Mouse (Mus musculus) telencephalon, adult 2 months (tissue): ENCODE data around the gene D330020A13Rik.

ENCODE experiments used
- DNase-seq: peaks from one replicate; pipeline ENCODE4 v3.0.0-alpha.2; 2011; ENCODE audit warnings: low read depth, low spot score

Gene D330020A13Rik

GRCm38 (mm10) chr6:120294056-120294784 lies at the start of gene D330020A13Rik, which contains the start of gene B4galnt3:
Gene D330020A13Rik (plus strand): TSS chr6:120294364.
Gene B4galnt3 (minus strand): TSS chr6:120294559.
- no peak for DNase-seq

GRCm38 (mm10) chr6:120246676-120247075 lies 47.5 kb upstream of the D330020A13Rik start:
- DNase-seq, result no peak

GRCm38 (mm10) chr6:120249831-120250230 lies 44.3 kb upstream of the D330020A13Rik start:
- DNase-seq, result no peak

- DNase-seq, result no peak
Measured at GRCm38 (mm10) chr6:120251010-120251409, 43.2 kb upstream of the D330020A13Rik start.

- no peak for DNase-seq
Measured at GRCm38 (mm10) chr6:120252741-120253140, 41.4 kb upstream of the D330020A13Rik start.

GRCm38 (mm10) chr6:120254640-120255039 lies 39.5 kb upstream of the D330020A13Rik start:
- no peak for DNase-seq

- DNase-seq, result no peak
Measured at GRCm38 (mm10) chr6:120255144-120255543, 39.0 kb upstream of the D330020A13Rik start.

GRCm38 (mm10) chr6:120255701-120256100 lies 38.5 kb upstream of the D330020A13Rik start:
- peak; percentile 42 for DNase-seq

GRCm38 (mm10) chr6:120256431-120256935 lies 37.7 kb upstream of the D330020A13Rik start:
- no peak for DNase-seq

- no peak for DNase-seq
Measured at GRCm38 (mm10) chr6:120259481-120259880, 34.7 kb upstream of the D330020A13Rik start.

GRCm38 (mm10) chr6:120262886-120263531 lies 31.2 kb upstream of the D330020A13Rik start:
- DNase-seq, result no peak

- no peak for DNase-seq
Measured at GRCm38 (mm10) chr6:120263608-120264007, 30.6 kb upstream of the D330020A13Rik start.

GRCm38 (mm10) chr6:120264151-120264550 lies 30.0 kb upstream of the D330020A13Rik start:
- DNase-seq, result no peak

- DNase-seq, result no peak
Measured at GRCm38 (mm10) chr6:120274181-120274580, 20.0 kb upstream of the D330020A13Rik start.

- peak; percentile 33 for DNase-seq
Measured at GRCm38 (mm10) chr6:120274887-120275286, 19.3 kb upstream of the D330020A13Rik start.

- no peak for DNase-seq
Measured at GRCm38 (mm10) chr6:120275301-120275700, 18.9 kb upstream of the D330020A13Rik start.

GRCm38 (mm10) chr6:120276874-120277449 lies 17.2 kb upstream of the D330020A13Rik start:
- DNase-seq, result no peak

- no peak for DNase-seq
Measured at GRCm38 (mm10) chr6:120287279-120287678, 6.9 kb upstream of the D330020A13Rik start.

GRCm38 (mm10) chr6:120288541-120288940 lies 5.6 kb upstream of the D330020A13Rik start:
- DNase-seq, result no peak

- no peak for DNase-seq
Measured at GRCm38 (mm10) chr6:120289430-120289829, 4.7 kb upstream of the D330020A13Rik start.

- DNase-seq, result no peak
Measured at GRCm38 (mm10) chr6:120291396-120292009, 2.7 kb upstream of the D330020A13Rik start.

GRCm38 (mm10) chr6:120294785-120295133 lies 595 bp downstream of the D330020A13Rik start:
- DNase-seq, result no peak
